Mouse (Mus musculus) lung, embryonic 14.5 days (tissue): ENCODE measurements around the gene Mapt. TPM values are rescaled to one million over a fixed set of nuclear protein-coding genes. Genes with fewer than 3 reads are reported as not detected.
A peak's percentile ranks its signal among the peaks of the same experiment; 100 is the strongest.

Experiments
- ATAC-seq: fragments of 200-750 bp; cut with Nextera tagmentation; 2 replicates; pipeline ENCODE4 v1.8.0; 2017; ENCODE audit warnings: mild to moderate bottlenecking, moderate TSS enrichment, moderate library complexity; ENCODE audit not compliant: insufficient read depth
- DNase-seq: peaks from one replicate; pipeline ENCODE4 v3.0.0-alpha.2; 2015
- H3K27ac ChIP-seq: fragments of 300-500 bp; sonication (generic); 2 replicates; pipeline ENCODE4 v1.5.1; 2014; ENCODE audit warnings: low read depth, mild to moderate bottlenecking, moderate library complexity
- H3K27me3 ChIP-seq: fragments of 300-500 bp; sonication (generic); 2 replicates; pipeline ENCODE4 v1.6.1; 2014; ENCODE audit warnings: low read length, control low read depth; ENCODE audit not compliant: insufficient read depth
- H3K36me3 ChIP-seq: fragments of 300-500 bp; sonication (generic); 2 replicates; pipeline ENCODE4 v1.6.1; 2014; ENCODE audit warnings: control low read depth; ENCODE audit not compliant: insufficient read depth
- H3K4me1 ChIP-seq: fragments of 300-500 bp; sonication (generic); 2 replicates; pipeline ENCODE4 v1.6.1; 2014; ENCODE audit warnings: antibody characterized with exemption, control low read depth; ENCODE audit not compliant: insufficient read depth
- H3K4me2 ChIP-seq: fragments of 300-500 bp; sonication (generic); 2 replicates; pipeline ENCODE4 v1.6.1; 2014; ENCODE audit warnings: mild to moderate bottlenecking
- H3K4me3 ChIP-seq: fragments of 300-500 bp; sonication (generic); 2 replicates; pipeline ENCODE4 v1.5.1; 2014; ENCODE audit warnings: low read depth, low read length
- H3K9ac ChIP-seq: fragments of 300-500 bp; sonication (generic); 2 replicates; pipeline ENCODE4 v1.6.1; 2014
- H3K9me3 ChIP-seq: fragments of 300-500 bp; sonication (generic); 2 replicates; pipeline ENCODE4 v1.6.1; 2016; ENCODE audit warnings: low read depth, low read length, control low read depth
- CTCF ChIP-seq: IDR thresholded peaks from 2 replicates; pipeline ENCODE4 v1.5.1; 2016; ENCODE audit warnings: antibody characterized with exemption, low read depth
- WGBS: fragments of 180-500 bp; shearing (Covaris S2); extraction: QIAGEN DNeasy Blood & Tissue Kit; methylation state at CpG from one replicate; pipeline ENCODE4 v1.1.7; 2014; 5-methylcytosine and 5-hydroxymethylcytosine counted together
- polyA plus RNA-seq: library from polyadenylated mRNA; unstranded; fragments of >200 nt; fragmentation: Nextera tagmentation; extraction: Ambion mirVana; gene quantifications from 2 replicates; pipeline ENCODE4 v1.2.1, GENCODE M21; 2014

Mapt gene
- 2.5 and 4.1 TPM in 2 replicates for polyA plus RNA-seq

DNA sequence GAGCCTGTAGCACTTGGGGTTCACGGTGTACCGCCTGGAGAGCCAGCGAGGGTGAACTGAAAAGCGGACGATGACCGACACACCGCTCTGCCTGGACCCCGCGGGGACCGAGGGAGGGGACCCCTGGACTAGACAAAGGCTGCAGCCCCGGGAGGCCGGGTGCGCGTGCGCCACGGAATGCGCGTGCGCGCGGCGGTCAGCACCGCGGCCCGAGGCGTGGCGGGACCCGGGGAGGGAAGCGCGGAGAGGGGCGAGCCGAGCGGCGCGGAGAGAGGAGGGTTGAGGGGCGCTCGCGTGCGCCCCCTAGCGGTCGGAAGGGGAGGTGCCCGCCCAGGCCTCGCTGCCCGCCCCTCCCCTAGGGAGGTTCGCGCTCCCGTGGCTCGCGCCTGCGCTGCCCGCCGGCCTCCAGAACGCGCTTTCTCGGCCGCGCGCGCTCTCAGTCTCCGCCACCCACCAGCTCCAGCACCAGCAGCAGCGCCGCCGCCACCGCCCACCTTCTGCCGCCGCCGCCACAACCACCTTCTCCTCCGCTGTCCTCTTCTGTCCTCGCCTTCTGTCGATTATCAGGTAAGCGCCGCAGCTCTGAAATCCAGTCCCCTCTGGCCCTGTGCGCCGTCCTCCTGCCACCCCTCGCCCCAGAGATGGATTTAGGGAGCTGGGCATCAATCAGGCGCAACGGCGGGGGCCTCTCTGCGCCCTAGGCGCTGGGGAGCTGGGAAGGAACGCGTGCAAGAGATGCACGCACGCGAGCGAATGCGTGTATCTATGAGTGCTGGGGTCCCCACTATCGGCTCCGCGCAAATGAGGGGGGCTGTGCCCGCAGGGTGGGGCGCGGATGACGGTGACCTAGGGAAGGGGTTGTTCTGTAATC, at the start of gene Mapt:
Gene Mapt (plus strand): TSS at position 350 of the 871 bp plus-strand sequence.
- H3K4me3 ChIP-seq, result peak within 1 kb of the TSS; percentile 52

DNA sequence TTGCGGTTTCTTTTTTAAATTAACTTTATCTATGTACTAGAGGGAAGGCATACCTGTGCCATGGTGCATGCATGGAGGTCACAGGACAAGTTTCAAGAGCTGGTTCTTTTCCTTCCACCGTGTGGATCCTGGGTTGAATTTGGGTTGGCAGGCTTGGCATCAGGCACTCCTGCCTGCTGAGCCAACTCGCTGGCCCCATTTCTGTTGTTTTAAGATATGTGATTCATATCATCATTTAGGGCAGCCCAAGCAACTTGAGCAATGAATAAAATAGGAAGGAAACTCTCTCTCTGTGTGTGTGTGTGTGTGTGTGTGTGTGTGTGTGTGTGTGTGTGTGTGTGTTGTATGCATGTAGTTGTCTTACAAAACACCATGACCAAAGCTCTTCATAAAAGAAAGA, 49.0 kb upstream of the Mapt start:
- no peak for ATAC-seq
- H3K36me3 ChIP-seq, result no peaks in the 10 kb centered on the region
- no peak overlapping the region for H3K4me3 ChIP-seq
- TF ChIP-seq CTCF, result no peak
- H3K4me1 ChIP-seq, result no peaks in the 10 kb centered on the region
- 68% methylated on average over 3 of the region's 3 CpGs for WGBS
- no peak overlapping the region for H3K9ac ChIP-seq
- H3K27ac ChIP-seq, result no peak overlapping the region
- H3K27me3 ChIP-seq, result no peaks in the 10 kb centered on the region
- no peak overlapping the region for H3K4me2 ChIP-seq
- DNase-seq, result no peak
- no peaks in the 10 kb centered on the region for H3K9me3 ChIP-seq

More for the DNA sequence above, at the start of gene Mapt:
- H3K36me3 ChIP-seq, result no peaks in the 10 kb centered on the region
- WGBS, result under 1% methylated on average over 76 of the region's 94 CpGs
- H3K4me1 ChIP-seq, result no peaks in the 10 kb centered on the region
- H3K27me3 ChIP-seq, result peaks cover 55% of the 10 kb centered on the region
- peak; percentile 71 for TF ChIP-seq CTCF
- peak; percentile 93 for DNase-seq
- peak within 1 kb of the TSS; percentile 56 for H3K9ac ChIP-seq
- no peaks in the 10 kb centered on the region for H3K9me3 ChIP-seq
- ATAC-seq, result peak; percentile 90
- 0 out of 2 replicates have a peak within 1 kb of the TSS, but pooled peaks have one; percentile 10 for H3K27ac ChIP-seq
- H3K4me2 ChIP-seq, result peak within 1 kb of the TSS; percentile 99

DNA sequence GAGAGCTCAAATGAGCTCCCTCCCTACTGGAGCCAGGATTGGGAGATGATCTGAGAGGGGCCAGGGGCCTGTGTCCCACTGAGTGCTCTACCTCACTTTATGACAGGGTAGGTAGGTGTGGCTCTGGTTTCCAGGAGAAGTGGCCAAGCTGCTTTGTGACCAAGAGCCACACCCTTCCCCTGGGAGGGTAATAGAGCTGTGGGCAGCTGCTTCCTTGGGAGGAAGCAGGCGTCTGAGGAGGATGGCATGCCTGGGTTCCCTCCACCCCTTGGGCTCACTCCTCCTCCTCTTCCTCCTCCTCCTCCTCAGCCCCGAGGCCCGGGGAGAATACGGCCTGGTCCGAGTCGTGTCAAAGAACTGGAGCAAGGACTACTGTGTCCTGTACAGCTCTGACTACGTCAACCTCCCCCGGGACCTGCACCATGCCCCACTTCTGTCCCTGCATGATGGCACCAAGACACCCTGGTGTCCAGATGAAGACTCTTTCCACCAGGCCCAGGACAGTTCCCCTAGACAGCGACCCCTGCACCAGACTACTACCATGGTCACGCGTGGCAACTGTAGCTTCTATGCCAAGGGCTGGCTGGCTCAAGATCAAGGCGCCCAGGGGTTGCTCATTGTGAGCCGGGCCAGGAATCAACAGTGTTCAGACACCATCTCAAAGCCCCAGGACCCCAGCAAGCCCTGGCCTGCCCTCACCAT, 44.9 kb upstream of the Mapt start, which contains the start of gene Sppl2c:
Gene Sppl2c (plus strand): TSS at position 193 of the 702 bp plus-strand sequence.
- Histone ChIP-seq H3K4me3 (no peak within 1 kb of the TSS), H3K36me3 (no peaks in the 10 kb centered on the region)
- ATAC-seq, result no peak

DNA sequence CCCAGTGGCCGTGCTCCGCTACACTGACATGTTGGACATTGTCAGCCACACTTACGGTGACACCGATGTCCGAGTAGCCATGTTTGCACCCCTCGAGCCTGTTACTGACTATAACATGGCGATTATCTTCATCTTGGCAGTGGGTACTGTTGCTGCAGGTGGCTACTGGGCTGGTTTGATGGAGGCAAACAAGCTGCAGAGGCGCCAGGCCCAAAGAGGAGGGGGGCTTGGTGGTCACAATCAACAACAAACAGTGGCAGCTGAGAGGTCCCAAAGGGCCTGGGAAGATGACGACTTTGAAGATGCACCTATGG, 44.4 kb upstream of the Mapt start:
- Histone ChIP-seq H3K27me3 (no peaks in the 10 kb centered on the region), H3K4me1 (no peaks in the 10 kb centered on the region), H3K9me3 (no peaks in the 10 kb centered on the region), H3K27ac (no peak overlapping the region), H3K36me3 (no peaks in the 10 kb centered on the region), H3K9ac (no peak overlapping the region), H3K4me2 (no peak overlapping the region), H3K4me3 (no peak overlapping the region)
- DNase-seq (no peak), ATAC-seq (no peak)
- no peak for TF ChIP-seq CTCF
- WGBS, result 86% methylated on average over 9 of the region's 9 CpGs

More for the DNA sequence above, 44.9 kb upstream of the Mapt start, which contains the start of gene Sppl2c:
- no peaks in the 10 kb centered on the region for H3K4me1 ChIP-seq
- DNase-seq, result no peak
- H3K27ac ChIP-seq, result no peak within 1 kb of the TSS
- WGBS, result 80% methylated on average over 13 of the region's 13 CpGs
- H3K27me3 ChIP-seq, result no peaks in the 10 kb centered on the region
- no peak within 1 kb of the TSS for H3K4me2 ChIP-seq
- no peaks in the 10 kb centered on the region for H3K9me3 ChIP-seq
- H3K9ac ChIP-seq, result no peak within 1 kb of the TSS
- no peak for TF ChIP-seq CTCF

DNA sequence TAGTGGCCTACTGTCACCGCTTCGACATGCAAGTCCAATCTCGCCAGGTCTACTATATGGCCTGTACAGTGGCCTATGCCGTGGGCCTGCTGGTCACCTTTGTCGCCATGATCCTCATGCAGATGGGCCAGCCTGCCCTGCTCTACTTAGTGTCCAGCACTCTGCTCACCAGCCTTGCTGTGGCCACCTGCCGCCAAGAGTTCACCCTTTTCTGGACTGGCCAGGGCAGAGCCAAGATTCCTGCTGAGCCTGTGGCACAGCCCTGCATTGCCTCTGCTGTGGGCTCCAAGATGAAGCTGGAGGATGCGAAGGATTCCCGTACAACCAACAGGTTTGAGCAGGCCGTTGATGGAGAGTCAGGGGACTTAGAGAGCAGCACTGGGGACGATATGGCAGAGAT, 43.4 kb upstream of the Mapt start:
- no peaks in the 10 kb centered on the region for H3K4me1 ChIP-seq
- no peaks in the 10 kb centered on the region for H3K36me3 ChIP-seq
- 87% methylated on average over 10 of the region's 10 CpGs for WGBS
- DNase-seq (no peak), ATAC-seq (no peak)
- H3K4me2 ChIP-seq, result no peak overlapping the region
- H3K27ac ChIP-seq, result no peak overlapping the region
- no peaks in the 10 kb centered on the region for H3K9me3 ChIP-seq
- no peaks in the 10 kb centered on the region for H3K27me3 ChIP-seq
- TF ChIP-seq CTCF, result no peak
- no peak overlapping the region for H3K9ac ChIP-seq
- H3K4me3 ChIP-seq, result no peak overlapping the region

DNA sequence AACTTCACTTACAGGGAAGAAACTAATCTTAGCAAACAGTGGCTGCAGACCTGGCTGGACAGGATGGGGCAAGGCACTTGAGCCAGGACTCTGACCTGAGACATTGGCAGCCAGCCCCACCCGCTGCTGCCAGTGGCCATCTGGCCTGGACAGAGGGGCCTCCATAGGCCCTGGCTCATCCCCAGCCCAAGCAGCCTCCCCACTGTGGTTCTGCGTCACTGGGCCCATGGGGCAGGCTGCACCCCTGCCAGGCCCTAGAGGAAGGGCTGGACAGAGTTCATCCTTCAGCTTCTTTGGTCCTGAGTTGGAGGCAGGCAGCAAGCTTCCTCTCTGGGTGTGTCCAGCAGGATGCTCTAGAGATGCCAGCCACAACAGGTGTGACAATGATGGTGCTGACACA, 41.2 kb upstream of the Mapt start:
- no peak for DNase-seq
- Histone ChIP-seq H3K9me3 (no peaks in the 10 kb centered on the region), H3K9ac (no peak overlapping the region), H3K27ac (no peak overlapping the region), H3K4me3 (no peak overlapping the region), H3K27me3 (no peaks in the 10 kb centered on the region), H3K4me1 (no peaks in the 10 kb centered on the region), H3K36me3 (no peaks in the 10 kb centered on the region), H3K4me2 (no peak overlapping the region)
- WGBS, result 75% methylated on average over 2 of the region's 2 CpGs
- no peak for TF ChIP-seq CTCF
- no peak for ATAC-seq

DNA sequence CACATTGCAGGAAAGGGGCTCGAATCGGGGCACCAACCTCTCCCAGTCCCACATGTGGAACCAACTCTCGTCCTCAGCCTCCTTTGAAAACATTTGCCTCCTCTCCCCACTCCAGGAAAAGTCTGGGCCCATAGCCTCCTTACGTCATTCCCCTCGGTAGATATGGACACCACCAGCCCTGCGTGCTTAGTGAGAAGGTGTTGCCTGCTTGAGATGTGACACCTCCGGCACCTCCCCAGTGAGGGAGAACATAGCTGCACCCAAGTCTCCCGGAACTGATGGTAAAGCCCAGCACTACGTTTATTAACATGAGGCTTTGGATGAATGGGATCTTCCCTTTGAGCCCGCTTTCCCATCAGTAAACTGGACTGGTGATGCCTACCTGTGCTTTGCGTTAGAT, 35.8 kb upstream of the Mapt start:
- no peak for DNase-seq
- Histone ChIP-seq H3K36me3 (no peaks in the 10 kb centered on the region), H3K27me3 (no peaks in the 10 kb centered on the region), H3K4me3 (no peak overlapping the region), H3K4me1 (no peaks in the 10 kb centered on the region), H3K9me3 (no peaks in the 10 kb centered on the region), H3K9ac (no peak overlapping the region), H3K4me2 (no peak overlapping the region), H3K27ac (no peak overlapping the region)
- WGBS, result 64% methylated on average over 11 of the region's 11 CpGs
- no peak for TF ChIP-seq CTCF
- no peak for ATAC-seq
